Mouse (Mus musculus): ENCODE results near the gene Prss30. TPM values are rescaled to one million over a fixed set of nuclear protein-coding genes. Genes with fewer than 3 reads are reported as not detected.

Prss30 gene
- total and polyA plus RNA-seq, 3 experiments = not detected

DNA sequence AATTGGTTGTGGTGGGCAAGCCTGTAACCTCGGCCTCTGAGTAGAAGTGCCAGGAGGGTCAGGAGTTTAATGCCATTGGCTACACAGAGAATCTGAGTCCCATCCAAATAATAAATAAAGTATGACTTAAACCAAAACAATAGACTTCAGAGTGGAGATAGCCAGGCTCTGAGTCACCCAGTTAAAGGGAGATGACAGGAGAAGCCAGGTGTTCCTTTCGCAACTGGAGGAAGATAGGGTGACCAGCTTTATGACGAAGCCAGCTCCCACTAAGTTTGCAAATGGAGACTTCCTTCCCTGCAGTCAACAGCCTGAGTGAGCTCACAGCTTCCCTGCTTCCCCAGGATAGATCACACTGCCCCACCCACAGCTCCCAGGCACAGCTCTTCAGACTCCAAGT, 895 bp downstream of the Prss30 start:
- no peak for TF ChIP-seq NELFE (IDR thresholded peaks at IDR 0.05; ENCODE audit: low read depth, low read length)
- TF ChIP-seq TCF12 (IDR thresholded peaks at IDR 0.05; ENCODE audit: low read depth, low read length) = no peak
- no peak for TF ChIP-seq BHLHE40 (IDR thresholded peaks at IDR 0.05; ENCODE audit: borderline replicate concordance, low read depth, low read length)
- no peak for TF ChIP-seq POLR2A (IDR thresholded peaks at IDR 0.05; ENCODE audit: control insufficient read depth in 1 of 2, insufficient read depth in 1 of 2, low read depth in 1 of 2, low read length in 2 of 2, poor library complexity in 1 of 2)
- TF ChIP-seq E2F4 (IDR thresholded peaks at IDR 0.05; ENCODE audit: borderline replicate concordance, low read depth, low read length) = no peak
- no peak for TF ChIP-seq ZC3H11A (IDR thresholded peaks at IDR 0.05; ENCODE audit: low read depth, low read length)
- no peak for TF ChIP-seq KAT2A (conservative IDR thresholded peaks at IDR 0.05; ENCODE audit: low read depth, low read length)
- no peak for TF ChIP-seq CHD1 (IDR thresholded peaks at IDR 0.05; ENCODE audit: low read depth, low read length)
- TF ChIP-seq GATA1 (IDR thresholded peaks at IDR 0.05; ENCODE audit: low read depth, low read length) = no peak
- TF ChIP-seq ZKSCAN1 (IDR thresholded peaks at IDR 0.05; ENCODE audit: low read depth, low read length) = no peak
- no peak for TF ChIP-seq SMC3 (IDR thresholded peaks at IDR 0.05; ENCODE audit: low read depth, low read length)
- TF ChIP-seq POLR2AphosphoS2 (IDR thresholded peaks at IDR 0.05; ENCODE audit: low read length) = no peak
- TF ChIP-seq TAL1 (IDR thresholded peaks at IDR 0.05; ENCODE audit: low read length) = no peak
- no peak for TF ChIP-seq TBP (IDR thresholded peaks at IDR 0.05; ENCODE audit: low read depth, low read length)
- TF ChIP-seq EP300 (IDR thresholded peaks at IDR 0.05; ENCODE audit: low read depth in 1 of 2, low read length in 2 of 2) = no peak
- TF ChIP-seq ZMIZ1 (IDR thresholded peaks at IDR 0.05; ENCODE audit: low read depth, low read length) = no peak
- TF ChIP-seq RAD21 (IDR thresholded peaks at IDR 0.05; ENCODE audit: low read depth, low read length) = no peak
- Histone ChIP-seq H3K27me3 (ENCODE audit: control insufficient read depth in 1 of 2, insufficient read depth in 2 of 2, low read length in 2 of 2) (peaks cover 23 to 26% of the 10 kb centered on the region in 2 experiments), H3K4me1 (ENCODE audit: control insufficient read depth in 1 of 2, insufficient read depth in 2 of 2, low read length in 2 of 2) (no peaks in the 10 kb centered on the region), H3K9ac (ENCODE audit: control insufficient read depth, low read depth, low read length, poor library complexity, severe bottlenecking) (no peak overlapping the region), H3K79me2 (ENCODE audit: control insufficient read depth, insufficient read depth, low read length, poor library complexity) (no peaks in the 10 kb centered on the region), H3K36me3 (ENCODE audit: control insufficient read depth in 1 of 2, insufficient read depth in 2 of 2, low read length in 2 of 2) (no peaks in the 10 kb centered on the region), H3K27ac (ENCODE audit: control insufficient read depth, low read depth, low read length) (no peak overlapping the region), H3K9me3 (replicated peaks; ENCODE audit: insufficient read depth, low read length) (no peaks in the 10 kb centered on the region), H3K4me3 (ENCODE audit: control insufficient read depth in 1 of 2, insufficient read depth in 1 of 2, low read depth in 2 of 2, low read length in 2 of 2) (no peak overlapping the region)
- no peak for DNase-seq (ENCODE audit: low read depth, low spot score)

DNA sequence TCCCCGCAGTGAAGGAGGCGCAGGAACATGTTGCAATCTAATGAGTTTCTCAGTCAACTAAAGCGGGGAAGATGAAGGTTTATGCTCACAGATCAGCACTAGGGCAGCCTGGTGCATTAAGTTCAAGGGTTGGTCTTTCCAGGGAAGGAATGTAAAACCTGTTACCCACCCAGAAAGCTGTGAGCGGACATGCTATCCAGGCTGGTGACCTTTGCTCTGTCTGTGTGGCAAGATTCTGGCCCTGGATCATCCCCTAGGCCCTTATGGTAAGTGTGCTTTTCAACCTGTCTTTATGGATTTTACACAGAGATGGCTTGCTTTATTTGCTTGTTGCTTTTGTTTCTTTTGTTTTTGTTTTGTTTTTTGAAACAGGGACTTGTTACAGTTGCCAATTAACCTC, 3.7 kb downstream of the Prss30 start:
- no peaks in the 10 kb centered on the region for H3K9me3 ChIP-seq (replicated peaks; ENCODE audit: insufficient read depth, low read length)
- H3K36me3 ChIP-seq (ENCODE audit: control insufficient read depth in 1 of 2, insufficient read depth in 2 of 2, low read length in 2 of 2) = no peaks in the 10 kb centered on the region
- no peak for TF ChIP-seq EP300 (IDR thresholded peaks at IDR 0.05; ENCODE audit: low read depth in 1 of 2, low read length in 2 of 2)
- TF ChIP-seq ZNF384 (IDR thresholded peaks at IDR 0.05; ENCODE audit: low read depth, low read length) = no peak
- TF ChIP-seq NELFE (IDR thresholded peaks at IDR 0.05; ENCODE audit: low read depth, low read length) = no peak
- TF ChIP-seq MAX (IDR thresholded peaks at IDR 0.05; ENCODE audit: low read length) = no peak
- no peak for TF ChIP-seq MAFK (IDR thresholded peaks at IDR 0.05; ENCODE audit: borderline replicate concordance, low read depth, low read length)
- no peak for TF ChIP-seq UBTF (IDR thresholded peaks at IDR 0.05; ENCODE audit: borderline replicate concordance, insufficient read depth, low read depth, low read length)
- no peak for TF ChIP-seq USF2 (IDR thresholded peaks at IDR 0.05; ENCODE audit: borderline replicate concordance in 1 of 2, insufficient read depth in 1 of 2, low read depth in 1 of 2, low read length in 2 of 2)
- TF ChIP-seq ETS1 (IDR thresholded peaks at IDR 0.05; ENCODE audit: low read depth, low read length) = no peak
- no peak for TF ChIP-seq GATA1 (IDR thresholded peaks at IDR 0.05; ENCODE audit: low read depth, low read length)
- TF ChIP-seq KAT2A (conservative IDR thresholded peaks at IDR 0.05; ENCODE audit: low read depth, low read length) = no peak
- no peak for TF ChIP-seq ZMIZ1 (IDR thresholded peaks at IDR 0.05; ENCODE audit: low read depth, low read length)
- TF ChIP-seq POLR2AphosphoS5 (IDR thresholded peaks at IDR 0.05; ENCODE audit: borderline replicate concordance, low read depth, low read length) = no peak
- TF ChIP-seq TCF12 (IDR thresholded peaks at IDR 0.05; ENCODE audit: low read depth, low read length) = no peak
- no peak for TF ChIP-seq MXI1 (IDR thresholded peaks at IDR 0.05; ENCODE audit: low read depth, low read length)
- no peak for TF ChIP-seq MYB (IDR thresholded peaks at IDR 0.05; ENCODE audit: low read depth, low read length)
- no peak for TF ChIP-seq CTCF (IDR thresholded peaks at IDR 0.05 in 2 of 3, conservative IDR thresholded peaks at IDR 0.05 in 1 of 3; ENCODE audit: control insufficient read depth in 1 of 3, insufficient read depth in 1 of 3, low read depth in 2 of 3, low read length in 3 of 3, poor library complexity in 1 of 3, severe bottlenecking in 1 of 3)
- no peak for TF ChIP-seq MAZ (IDR thresholded peaks at IDR 0.05; ENCODE audit: low read depth, low read length)
- no peak for TF ChIP-seq USF1 (IDR thresholded peaks at IDR 0.05; ENCODE audit: low read depth, low read length)
- TF ChIP-seq POLR2A (IDR thresholded peaks at IDR 0.05; ENCODE audit: control insufficient read depth in 1 of 2, insufficient read depth in 1 of 2, low read depth in 1 of 2, low read length in 2 of 2, poor library complexity in 1 of 2) = no peak
- no peak for TF ChIP-seq NRF1 (IDR thresholded peaks at IDR 0.05; ENCODE audit: insufficient read depth, low read depth, low read length, poor library complexity, severe bottlenecking)
- H3K4me1 ChIP-seq (ENCODE audit: control insufficient read depth in 1 of 2, insufficient read depth in 2 of 2, low read length in 2 of 2) = no peaks in the 10 kb centered on the region
- H3K9ac ChIP-seq (ENCODE audit: control insufficient read depth, low read depth, low read length, poor library complexity, severe bottlenecking) = no peak overlapping the region
- H3K4me3 ChIP-seq (ENCODE audit: control insufficient read depth in 1 of 2, insufficient read depth in 1 of 2, low read depth in 2 of 2, low read length in 2 of 2) = no peak overlapping the region
- H3K79me2 ChIP-seq (ENCODE audit: control insufficient read depth, insufficient read depth, low read length, poor library complexity) = no peaks in the 10 kb centered on the region
- no peak overlapping the region for H3K27ac ChIP-seq (ENCODE audit: control insufficient read depth, low read depth, low read length)
- no peak for DNase-seq (ENCODE audit: low read depth, low spot score)
- H3K27me3 ChIP-seq (ENCODE audit: control insufficient read depth in 1 of 2, insufficient read depth in 2 of 2, low read length in 2 of 2) = peaks cover 16 to 25% of the 10 kb centered on the region in 2 experiments

All from MEL (cell line).